Mouse (Mus musculus): Measurements from ENCODE around the gene Rraga. TPM values are rescaled to one million over a fixed set of nuclear protein-coding genes. Genes with fewer than 3 reads are reported as not detected.

Gene Rraga
- polyA plus RNA-seq, 1 experiment, result 161 TPM

DNA sequence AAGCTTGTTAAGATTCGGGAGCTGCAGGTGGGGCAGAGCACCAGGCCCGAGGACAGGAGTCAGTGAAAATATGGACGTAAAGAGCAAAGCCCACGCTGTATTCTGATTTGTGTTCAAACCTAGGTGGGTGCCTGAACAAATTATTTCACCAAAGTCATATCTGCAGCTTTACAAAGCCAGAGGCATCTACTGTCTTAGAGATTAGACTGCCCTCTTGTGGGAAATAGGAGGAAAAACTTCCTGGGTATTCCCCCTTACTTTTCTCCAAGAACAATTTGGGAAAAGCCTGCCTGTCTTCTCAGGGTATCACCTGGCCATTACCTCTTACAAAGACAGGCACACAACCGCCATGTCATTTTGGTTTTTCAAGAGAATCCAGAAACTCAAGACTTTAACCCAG, 29.9 kb upstream of the Rraga start:
- Histone ChIP-seq H3K4me3 (ENCODE audit: insufficient read depth, low read length) (no peak overlapping the region), H3K27ac (ENCODE audit: insufficient read depth, low read length) (no peak overlapping the region), H3K4me1 (ENCODE audit: control insufficient read depth, insufficient read depth, low read length) (no peaks in the 10 kb centered on the region)
- TF ChIP-seq POLR2A (IDR thresholded peaks at IDR 0.05; ENCODE audit: low read depth, low read length) (no peak), CTCF (IDR thresholded peaks at IDR 0.05; ENCODE audit: borderline replicate concordance, insufficient read depth, low read length) (no peak)

DNA sequence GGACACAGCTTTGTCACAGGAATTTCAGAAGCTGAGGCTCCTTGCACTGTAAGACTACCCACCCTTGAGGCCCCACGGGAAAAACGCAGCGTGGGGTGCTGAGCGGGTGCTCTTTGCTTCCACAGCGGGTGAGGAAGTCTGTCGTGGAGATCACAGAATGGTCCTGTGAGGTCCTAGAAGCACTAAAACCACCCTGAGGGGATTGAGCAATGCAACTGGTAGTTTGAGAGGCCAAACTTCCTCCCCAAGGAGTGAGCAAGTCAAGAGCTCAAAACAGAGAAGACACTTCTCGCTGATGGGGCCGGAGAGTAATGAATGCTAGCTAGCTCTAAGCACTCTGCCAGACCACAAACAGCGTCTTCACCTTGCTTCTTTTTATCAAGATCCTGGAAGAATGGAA, 27.1 kb upstream of the Rraga start:
- no peaks in the 10 kb centered on the region for H3K4me1 ChIP-seq (ENCODE audit: control insufficient read depth, insufficient read depth, low read length)
- no peak for TF ChIP-seq CTCF (IDR thresholded peaks at IDR 0.05; ENCODE audit: borderline replicate concordance, insufficient read depth, low read length)
- TF ChIP-seq POLR2A (IDR thresholded peaks at IDR 0.05; ENCODE audit: low read depth, low read length), result no peak
- H3K4me3 ChIP-seq (ENCODE audit: insufficient read depth, low read length), result no peak overlapping the region
- H3K27ac ChIP-seq (ENCODE audit: insufficient read depth, low read length), result no peak overlapping the region

DNA sequence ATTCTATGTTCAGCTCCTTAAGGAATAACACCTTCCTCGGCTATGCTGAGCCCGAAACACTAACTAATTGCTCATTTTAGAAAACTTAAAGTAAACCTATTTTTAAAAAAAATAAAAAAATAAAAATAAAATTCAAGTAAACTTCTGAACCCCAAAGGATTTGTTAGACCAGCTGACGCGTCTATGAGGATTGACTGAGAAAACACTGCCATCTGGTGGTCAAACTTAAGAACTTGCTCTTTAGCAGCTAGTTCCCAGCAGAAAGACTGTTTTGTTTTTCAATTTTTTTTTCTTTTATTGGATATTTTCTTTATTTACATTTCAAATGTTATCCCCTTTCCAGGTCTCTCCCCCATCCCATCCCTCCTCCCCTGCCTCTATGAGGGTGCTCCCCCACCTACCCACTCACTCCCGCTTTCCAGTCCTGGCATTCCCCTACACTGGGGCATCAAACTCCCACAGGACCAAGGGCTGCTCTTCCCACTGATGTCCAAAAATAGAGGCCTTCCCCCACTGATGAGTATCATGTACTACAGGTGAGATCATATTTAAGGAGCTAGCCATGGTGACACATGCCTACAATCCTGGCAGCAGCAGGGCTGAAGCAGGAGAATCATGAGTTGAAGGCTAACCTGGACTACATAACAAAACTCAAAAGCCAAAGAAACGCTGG, 20.3 kb upstream of the Rraga start:
- Histone ChIP-seq H3K27ac (ENCODE audit: insufficient read depth, low read length) (no peak overlapping the region), H3K4me1 (ENCODE audit: control insufficient read depth, insufficient read depth, low read length) (no peaks in the 10 kb centered on the region), H3K4me3 (ENCODE audit: insufficient read depth, low read length) (no peak overlapping the region)
- TF ChIP-seq CTCF (IDR thresholded peaks at IDR 0.05; ENCODE audit: borderline replicate concordance, insufficient read depth, low read length), result no peak
- TF ChIP-seq POLR2A (IDR thresholded peaks at IDR 0.05; ENCODE audit: low read depth, low read length), result no peak

DNA sequence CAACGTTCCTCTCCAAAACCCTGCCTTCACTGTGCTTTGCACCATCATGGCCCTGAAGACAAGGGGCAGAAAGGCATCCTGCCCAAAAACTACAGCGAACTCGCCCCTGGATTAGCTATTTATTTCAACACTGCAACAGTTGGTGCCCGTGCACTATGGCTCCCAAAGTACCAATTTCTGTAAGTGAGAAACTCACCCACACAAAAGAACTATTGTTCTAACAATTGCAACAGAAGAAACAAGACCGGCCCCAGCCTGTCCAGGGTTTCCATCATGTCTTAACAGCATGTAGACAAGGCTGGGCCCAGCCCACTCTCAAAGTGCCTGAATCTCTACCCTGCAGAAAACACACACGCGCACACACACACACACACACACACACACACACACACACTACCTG, 18.1 kb upstream of the Rraga start:
- H3K4me1 ChIP-seq (ENCODE audit: control insufficient read depth, insufficient read depth, low read length), result no peaks in the 10 kb centered on the region
- H3K4me3 ChIP-seq (ENCODE audit: insufficient read depth, low read length), result no peak overlapping the region
- no peak overlapping the region for H3K27ac ChIP-seq (ENCODE audit: insufficient read depth, low read length)
- TF ChIP-seq CTCF (IDR thresholded peaks at IDR 0.05; ENCODE audit: borderline replicate concordance, insufficient read depth, low read length) (no peak), POLR2A (IDR thresholded peaks at IDR 0.05; ENCODE audit: low read depth, low read length) (no peak)

DNA sequence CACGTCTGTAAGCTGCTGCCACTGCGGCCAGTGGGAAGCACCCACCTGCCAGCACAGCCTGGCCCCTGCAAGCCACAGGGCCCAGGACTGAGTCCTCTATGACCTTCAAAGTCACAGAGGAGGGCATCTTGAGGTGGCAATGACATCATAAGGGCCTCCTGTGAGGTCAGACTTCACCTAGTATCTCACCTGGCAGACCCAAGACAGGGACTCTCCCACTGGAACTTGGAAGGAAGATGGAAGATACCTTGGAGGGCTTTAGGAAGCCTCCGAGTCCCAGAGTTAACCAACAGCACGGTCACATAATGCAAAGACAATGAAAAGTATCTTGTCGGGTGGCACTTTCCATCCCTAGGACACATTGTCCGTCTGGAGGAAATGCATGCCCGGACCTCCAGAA, 17.2 kb upstream of the Rraga start, which contains the start of gene Saxo1:
TSS of gene Saxo1 (minus strand) at position 101 of the 400 bp plus-strand sequence.
- TF ChIP-seq POLR2A (IDR thresholded peaks at IDR 0.05; ENCODE audit: low read depth, low read length) (no peak), CTCF (IDR thresholded peaks at IDR 0.05; ENCODE audit: borderline replicate concordance, insufficient read depth, low read length) (no peak)
- H3K4me3 ChIP-seq (ENCODE audit: insufficient read depth, low read length), result no peak within 1 kb of the TSS
- no peak within 1 kb of the TSS for H3K27ac ChIP-seq (ENCODE audit: insufficient read depth, low read length)
- no peaks in the 10 kb centered on the region for H3K4me1 ChIP-seq (ENCODE audit: control insufficient read depth, insufficient read depth, low read length)

DNA sequence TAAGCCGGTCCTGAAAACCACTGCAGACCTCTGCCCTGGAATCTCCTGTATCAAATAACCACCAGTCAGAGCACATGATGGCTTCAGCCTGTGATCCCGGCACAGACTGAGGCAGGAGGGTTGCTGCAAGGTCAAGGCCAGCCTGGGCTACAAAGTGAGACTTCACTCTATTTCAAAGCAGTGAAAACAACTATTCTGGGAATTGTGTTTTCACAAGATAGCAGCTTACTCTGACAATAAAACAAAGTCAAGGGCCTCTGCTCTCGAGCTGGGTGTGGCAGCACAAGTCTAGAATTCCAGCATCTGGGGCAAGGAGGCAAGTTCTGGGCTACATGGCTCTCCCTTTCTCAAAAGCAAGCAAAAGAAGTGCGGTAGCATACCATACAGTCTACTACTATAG, 16.5 kb upstream of the Rraga start:
- TF ChIP-seq POLR2A (IDR thresholded peaks at IDR 0.05; ENCODE audit: low read depth, low read length), result no peak
- no peak for TF ChIP-seq CTCF (IDR thresholded peaks at IDR 0.05; ENCODE audit: borderline replicate concordance, insufficient read depth, low read length)
- no peaks in the 10 kb centered on the region for H3K4me1 ChIP-seq (ENCODE audit: control insufficient read depth, insufficient read depth, low read length)

DNA sequence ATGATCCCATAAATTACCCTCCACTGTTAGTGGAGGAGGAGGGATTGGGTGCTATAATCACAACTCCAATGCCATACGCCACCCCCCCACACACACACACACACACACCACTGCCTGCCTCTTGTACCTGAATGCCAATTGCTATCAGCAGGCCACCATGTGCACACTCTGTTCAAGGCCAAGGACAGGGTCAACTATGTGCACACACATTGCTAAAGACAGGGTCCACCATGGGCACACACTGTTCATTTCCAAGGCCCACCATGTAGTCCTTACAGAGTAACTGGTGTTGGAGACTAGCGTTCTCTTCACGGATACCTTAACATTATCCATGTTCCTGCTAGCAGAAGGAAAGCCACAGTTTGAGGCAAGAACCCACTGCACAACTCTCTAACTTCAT, 14.4 kb upstream of the Rraga start:
- TF ChIP-seq POLR2A (IDR thresholded peaks at IDR 0.05; ENCODE audit: low read depth, low read length) (no peak), CTCF (IDR thresholded peaks at IDR 0.05; ENCODE audit: borderline replicate concordance, insufficient read depth, low read length) (no peak)
- no peak overlapping the region for H3K4me3 ChIP-seq (ENCODE audit: insufficient read depth, low read length)
- no peak overlapping the region for H3K27ac ChIP-seq (ENCODE audit: insufficient read depth, low read length)
- no peaks in the 10 kb centered on the region for H3K4me1 ChIP-seq (ENCODE audit: control insufficient read depth, insufficient read depth, low read length)

More for the DNA sequence above, 16.5 kb upstream of the Rraga start:
- Histone ChIP-seq H3K4me3 (ENCODE audit: insufficient read depth, low read length) (no peak overlapping the region), H3K27ac (ENCODE audit: insufficient read depth, low read length) (no peak overlapping the region)

DNA sequence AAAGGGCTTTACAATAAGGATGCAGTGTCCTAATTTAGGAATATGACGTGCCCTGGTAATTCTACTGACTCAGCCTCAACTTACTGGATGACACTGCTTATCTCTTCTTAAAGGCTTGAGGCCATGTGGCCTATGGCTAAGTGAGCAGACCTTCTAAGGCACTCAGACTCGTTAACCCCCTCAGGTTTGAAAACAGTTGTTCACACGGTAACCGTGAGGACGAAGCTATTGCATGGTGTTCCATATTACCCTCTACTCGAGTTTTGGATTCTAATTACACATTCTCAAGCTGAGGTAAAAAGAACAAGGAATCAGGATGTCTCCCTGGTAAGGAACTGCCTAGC, 557 bp upstream of the Rraga start:
- TF ChIP-seq CTCF (IDR thresholded peaks at IDR 0.05; ENCODE audit: borderline replicate concordance, insufficient read depth, low read length) (no peak), POLR2A (IDR thresholded peaks at IDR 0.05; ENCODE audit: low read depth, low read length) (no peak)
- H3K27ac ChIP-seq (ENCODE audit: insufficient read depth, low read length), result peak overlapping the region; percentile 89

DNA sequence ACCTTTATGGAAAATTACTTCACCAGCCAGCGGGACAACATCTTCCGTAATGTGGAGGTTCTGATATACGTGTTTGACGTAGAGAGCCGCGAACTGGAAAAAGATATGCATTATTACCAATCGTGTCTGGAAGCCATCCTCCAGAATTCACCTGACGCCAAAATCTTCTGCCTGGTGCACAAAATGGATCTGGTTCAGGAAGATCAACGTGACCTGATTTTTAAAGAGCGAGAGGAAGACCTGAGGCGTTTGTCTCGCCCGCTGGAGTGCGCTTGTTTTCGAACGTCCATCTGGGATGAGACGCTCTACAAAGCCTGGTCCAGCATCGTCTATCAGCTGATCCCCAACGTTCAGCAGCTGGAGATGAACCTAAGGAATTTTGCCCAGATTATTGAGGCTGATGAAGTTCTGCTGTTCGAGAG, 663 bp downstream of the Rraga start:
- Histone ChIP-seq H3K4me1 (ENCODE audit: control insufficient read depth, insufficient read depth, low read length) (peaks cover 4% of the 10 kb centered on the region), H3K27ac (ENCODE audit: insufficient read depth, low read length) (peak overlapping the region; percentile 89), H3K4me3 (ENCODE audit: insufficient read depth, low read length) (peak overlapping the region; percentile 86)
- TF ChIP-seq CTCF (IDR thresholded peaks at IDR 0.05; ENCODE audit: borderline replicate concordance, insufficient read depth, low read length), result no peak
- TF ChIP-seq POLR2A (IDR thresholded peaks at IDR 0.05; ENCODE audit: low read depth, low read length), result no peak

More for the DNA sequence above, 557 bp upstream of the Rraga start:
- Histone ChIP-seq H3K4me3 (ENCODE audit: insufficient read depth, low read length) (peak overlapping the region; percentile 86), H3K4me1 (ENCODE audit: control insufficient read depth, insufficient read depth, low read length) (peaks cover 4% of the 10 kb centered on the region)

DNA sequence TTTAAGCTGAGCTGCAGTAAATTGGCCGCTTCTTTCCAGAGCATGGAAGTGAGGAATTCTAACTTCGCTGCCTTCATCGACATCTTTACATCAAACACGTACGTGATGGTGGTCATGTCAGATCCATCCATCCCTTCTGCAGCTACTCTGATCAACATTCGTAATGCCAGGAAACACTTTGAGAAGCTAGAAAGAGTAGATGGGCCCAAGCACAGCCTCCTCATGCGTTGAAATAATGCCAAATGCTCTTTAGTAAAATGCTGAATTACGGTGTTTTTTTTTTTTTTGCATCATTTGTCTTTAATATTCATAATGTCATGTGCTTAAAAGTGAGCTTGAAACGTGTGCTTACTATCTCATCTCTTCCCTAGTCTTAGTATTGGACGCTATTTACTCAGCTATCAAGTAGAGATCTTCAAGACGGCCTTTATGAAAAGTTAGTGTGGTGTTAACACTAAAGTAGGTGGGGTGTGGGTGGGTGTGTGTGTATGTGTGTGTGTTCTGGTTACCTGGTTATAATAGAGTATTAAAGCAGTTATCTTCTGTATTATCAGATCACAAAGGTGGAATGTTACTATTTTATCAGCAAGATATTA, 1.3 kb downstream of the Rraga start:
- H3K4me3 ChIP-seq (ENCODE audit: insufficient read depth, low read length), result peak overlapping the region; percentile 86
- TF ChIP-seq CTCF (IDR thresholded peaks at IDR 0.05; ENCODE audit: borderline replicate concordance, insufficient read depth, low read length), result no peak
- TF ChIP-seq POLR2A (IDR thresholded peaks at IDR 0.05; ENCODE audit: low read depth, low read length), result 0 out of 2 replicates have a peak, but pooled peaks have one; percentile 13
- H3K4me1 ChIP-seq (ENCODE audit: control insufficient read depth, insufficient read depth, low read length), result peaks cover 4% of the 10 kb centered on the region
- H3K27ac ChIP-seq (ENCODE audit: insufficient read depth, low read length), result no peak overlapping the region

All from embryonic fibroblast, embryonic 13.5 days (primary cell).